Mouse (Mus musculus) layer of hippocampus, adult 9-10 months (tissue): Measurements from ENCODE around the gene Klf14.

Experiments
- DNase-seq: peaks from one replicate; pipeline ENCODE4 v3.0.0; 2022; ENCODE audit warnings: low spot score

Klf14 gene

DNA sequence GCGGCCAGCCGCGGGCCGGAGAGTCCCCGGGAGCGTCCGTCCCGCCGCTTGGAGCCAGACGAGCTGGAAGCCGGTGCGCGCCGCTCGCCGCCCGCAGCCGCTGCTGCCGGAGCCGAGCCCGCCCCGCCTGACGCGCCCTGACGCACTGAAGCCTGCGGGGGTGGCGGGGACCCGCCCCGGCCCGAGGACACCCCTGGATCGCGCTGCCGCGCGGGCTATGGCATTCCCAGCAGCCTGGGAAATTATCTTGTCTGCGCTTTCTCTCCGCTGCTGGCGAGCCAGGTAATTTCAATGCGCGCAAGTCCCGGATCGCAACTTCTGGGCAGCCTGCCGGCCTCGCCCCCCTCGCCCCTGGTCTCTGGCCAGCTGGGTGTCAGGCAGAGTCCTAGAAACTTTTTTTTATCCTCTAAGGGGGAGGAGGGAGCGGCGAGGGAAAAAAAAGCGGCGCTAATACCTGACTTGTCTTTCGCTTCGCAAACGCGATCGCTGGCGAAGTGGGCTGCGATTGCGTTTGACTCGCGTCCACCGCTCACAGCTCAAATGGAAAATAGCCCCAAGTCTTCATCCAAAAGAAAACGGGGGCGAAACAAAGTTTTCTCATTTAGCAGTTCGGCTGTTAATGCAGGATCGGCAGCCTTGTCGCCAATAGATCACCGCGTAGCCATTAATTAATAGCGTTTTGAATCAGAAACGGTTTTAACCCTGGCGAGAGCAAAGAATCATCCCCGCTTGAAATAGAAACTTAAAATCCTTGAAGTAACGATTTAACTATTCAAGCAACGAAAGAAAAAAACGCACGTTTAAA, at the start of gene Klf14:
Gene Klf14, minus strand, starts transcription at position 343 of the 805 bp plus-strand sequence.
- no peak for DNase-seq

DNA sequence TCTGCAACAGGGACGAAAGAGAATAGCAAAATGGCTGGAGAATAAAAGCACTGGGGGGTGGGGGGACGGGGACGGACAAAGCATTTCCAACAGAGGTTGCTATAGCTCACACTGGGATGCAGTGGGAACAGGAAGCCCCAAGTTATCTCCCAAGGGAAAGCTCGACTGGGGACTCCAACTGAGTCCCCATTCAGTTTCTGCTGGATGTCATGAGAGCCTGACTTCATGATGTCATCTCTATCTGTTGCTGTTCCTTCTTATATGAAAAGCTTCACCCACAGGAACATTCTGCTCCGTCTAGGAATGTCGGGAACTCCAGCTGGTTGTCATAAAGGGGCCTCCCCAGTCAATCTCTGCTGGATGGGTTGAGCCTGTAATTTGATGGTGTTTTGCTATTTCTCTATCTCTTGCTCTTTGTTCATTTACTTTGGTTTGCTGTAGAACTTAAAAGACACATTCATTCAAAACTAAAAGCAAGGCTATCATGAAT, 47.3 kb upstream of the Klf14 start:
- no peak for DNase-seq

DNA sequence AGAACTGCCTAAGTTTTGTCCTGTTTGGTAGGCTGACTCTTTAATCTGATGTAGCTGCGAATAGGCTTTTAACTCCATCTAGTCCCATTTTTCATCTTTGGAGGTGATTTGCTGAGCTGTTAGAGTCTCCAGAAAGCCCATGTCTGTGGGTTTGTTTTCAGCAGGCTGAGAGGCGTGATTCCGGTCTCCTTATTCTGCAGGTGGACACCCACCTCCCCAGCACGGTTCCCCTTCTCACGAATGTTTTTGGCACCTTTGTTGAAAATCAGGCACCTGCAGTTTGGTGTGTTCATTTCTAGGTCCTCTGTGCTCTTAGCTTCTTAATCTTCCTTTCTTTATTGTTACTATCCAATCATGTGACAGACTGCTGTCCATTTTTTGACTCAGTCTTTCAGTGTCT, 27.5 kb upstream of the Klf14 start:
- DNase-seq: no peak

DNA sequence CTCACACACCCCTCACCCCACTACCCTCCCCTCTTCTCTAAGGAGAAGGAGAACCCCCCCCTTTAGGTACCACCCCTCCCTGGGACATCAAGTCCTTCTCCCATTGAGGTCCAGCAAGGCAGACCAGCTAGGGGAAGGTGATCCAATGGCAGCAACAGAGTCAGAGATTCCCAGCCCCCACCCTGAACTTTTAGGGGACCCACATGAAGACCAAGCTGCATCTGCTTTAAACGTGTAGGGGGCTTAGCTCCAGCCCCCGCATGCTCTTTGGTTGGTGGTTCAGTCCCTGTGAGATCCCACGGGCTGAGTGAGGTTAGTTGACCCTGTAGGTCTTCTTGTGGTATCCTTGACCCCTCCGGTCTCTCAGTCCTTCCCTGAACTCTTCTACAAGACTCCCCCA, 24.1 kb upstream of the Klf14 start:
- DNase-seq: no peak

DNA sequence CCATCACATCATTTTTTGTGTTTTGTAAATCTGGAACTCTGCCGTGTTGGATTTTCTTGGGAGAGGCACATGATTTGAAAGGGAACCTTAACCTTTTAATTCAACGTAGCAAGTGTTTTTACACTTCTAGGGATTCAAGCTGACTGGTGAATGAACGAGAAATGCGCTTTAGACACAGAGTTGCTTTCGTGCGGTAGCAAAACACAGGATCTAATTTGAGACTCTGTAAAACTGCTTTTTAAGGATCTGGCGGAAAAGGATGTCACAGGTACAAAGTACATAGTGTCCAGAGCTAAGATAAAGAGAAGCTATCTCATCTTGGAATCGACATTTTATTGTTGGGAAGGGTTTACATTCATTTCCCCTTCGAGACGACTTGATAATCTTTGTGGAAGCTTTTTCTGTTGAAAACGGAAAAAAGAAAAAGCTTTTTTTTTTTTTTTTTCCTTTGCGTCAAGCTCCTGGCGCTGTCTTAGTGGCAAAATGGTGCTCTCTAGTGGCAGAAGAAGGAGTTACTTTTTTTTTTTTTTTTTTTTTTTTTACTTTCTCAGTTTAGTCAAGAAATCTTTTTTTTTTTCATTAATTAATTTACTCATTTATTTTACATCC, 23.6 kb upstream of the Klf14 start:
- no peak for DNase-seq

DNA sequence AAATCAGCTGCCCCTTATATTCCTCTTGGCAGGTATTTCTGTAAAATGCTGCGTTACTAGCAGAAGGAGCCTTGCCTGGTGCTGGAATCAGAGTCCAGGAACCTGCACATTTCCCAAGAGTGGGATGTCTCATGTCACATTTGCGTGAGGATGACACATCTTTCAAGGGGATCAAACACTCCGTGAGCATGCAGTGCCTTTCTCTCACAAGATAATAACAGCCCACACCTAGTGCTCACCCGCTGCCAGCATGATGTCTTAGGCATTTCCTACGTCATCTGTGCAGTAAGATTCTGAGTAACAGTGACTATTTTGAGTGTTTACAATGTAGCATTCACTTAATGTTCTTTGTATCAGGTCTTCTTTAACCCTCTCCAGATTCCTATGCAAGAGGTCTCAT, 22.5 kb upstream of the Klf14 start:
- no peak for DNase-seq

DNA sequence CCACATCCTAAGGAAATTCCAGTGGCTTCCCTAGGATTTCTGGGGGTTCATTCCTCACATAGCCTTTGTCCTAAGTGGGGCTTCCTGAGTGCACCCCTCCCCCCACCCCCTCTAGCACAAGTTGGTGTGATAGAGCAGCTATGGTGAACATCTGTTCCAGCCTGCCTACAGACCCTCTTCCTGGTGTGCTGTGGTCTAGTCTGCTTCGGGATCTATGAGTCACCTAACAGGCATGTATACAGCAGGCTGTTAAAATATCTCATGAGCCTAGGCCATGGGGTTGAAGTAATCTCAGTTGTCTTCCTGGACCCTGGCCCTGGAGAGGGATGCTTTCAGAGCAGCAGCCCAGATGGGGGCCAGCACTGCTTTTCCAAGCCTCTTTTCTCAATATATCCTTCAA, 19.7 kb upstream of the Klf14 start:
- no peak for DNase-seq

DNA sequence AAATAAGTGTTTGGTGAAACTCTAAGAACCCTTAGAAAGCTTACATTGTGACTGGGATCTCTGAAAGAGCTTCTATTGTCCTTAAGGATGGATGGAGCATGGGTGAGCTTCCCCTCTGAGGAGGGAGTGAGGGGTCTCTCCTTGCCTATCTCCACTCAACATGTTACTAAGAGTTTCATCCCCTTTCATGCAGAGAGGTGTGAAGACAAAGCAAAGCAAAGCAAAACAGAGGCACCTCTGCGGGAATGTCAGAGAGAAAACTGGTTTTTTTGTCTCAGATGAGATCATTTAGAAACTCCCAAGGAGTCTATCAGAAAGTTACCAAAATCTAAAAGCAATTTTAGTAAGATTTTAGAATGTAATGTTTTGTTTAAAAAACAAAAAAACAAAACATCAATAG, 13.2 kb upstream of the Klf14 start:
- no peak for DNase-seq

DNA sequence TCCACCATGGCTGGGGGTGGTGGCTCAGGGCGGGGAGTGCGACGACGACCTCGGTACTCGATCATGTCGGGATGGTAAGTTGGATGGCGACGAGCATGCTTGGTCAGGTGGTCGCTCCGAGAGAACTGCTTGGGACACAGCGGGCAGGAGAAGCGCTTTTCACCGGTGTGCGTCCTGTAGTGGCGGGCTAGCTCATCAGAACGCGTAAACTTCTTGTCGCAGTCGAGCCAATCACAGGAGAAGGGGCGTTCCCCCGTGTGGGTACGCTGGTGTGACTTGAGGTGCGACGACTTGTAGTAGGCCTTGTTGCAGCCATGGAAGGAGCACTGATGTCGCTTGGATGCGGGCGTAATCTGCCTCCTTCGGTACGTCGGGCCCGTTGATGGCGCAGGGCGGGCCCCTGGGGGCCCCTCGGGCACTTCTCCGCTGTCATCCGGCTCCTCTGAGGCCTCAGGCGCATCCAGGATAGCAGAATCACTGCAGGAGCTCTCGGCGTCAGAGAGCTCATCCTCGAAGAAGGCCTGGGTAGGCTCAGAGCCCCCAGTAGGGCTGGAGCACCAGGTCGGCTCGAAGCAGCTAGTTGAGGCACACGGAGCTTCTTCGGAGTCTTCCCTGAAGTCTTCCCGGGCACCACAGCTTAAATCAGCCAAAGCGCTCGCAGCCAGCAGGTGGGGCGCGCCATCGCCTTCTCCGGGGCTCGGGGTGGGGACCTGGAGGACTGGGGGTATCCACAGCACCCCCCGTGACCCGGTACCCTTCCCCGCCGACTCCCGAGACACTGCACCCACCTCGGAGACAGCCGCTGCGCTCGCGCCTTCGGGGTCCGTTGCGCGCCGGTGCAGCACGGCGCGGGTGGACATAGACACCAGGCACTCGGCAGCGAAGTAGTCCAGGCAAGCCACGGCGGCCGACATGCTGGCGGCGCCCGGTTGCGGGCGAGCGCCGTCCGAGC, 818 bp downstream of the Klf14 start:
- no peak for DNase-seq

DNA sequence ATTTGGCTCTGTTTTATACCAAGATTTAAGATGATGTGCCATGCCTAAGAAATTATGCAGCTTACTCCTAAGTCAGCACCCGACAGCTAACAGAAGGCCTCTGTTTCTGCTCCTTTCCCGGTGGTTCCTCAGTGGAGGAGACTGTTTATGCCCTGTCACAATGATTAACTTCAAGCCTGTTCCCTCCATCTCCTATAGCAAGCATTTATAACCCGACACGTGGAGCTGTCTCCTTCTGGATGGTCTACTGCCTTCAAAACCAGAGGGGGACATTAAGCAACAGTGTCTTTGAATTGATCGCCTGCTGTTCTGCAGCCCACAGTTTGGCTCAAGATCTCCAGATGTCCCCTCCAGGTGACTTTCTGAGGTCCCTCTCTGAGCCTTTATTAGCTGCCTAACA, 19.6 kb downstream of the Klf14 start:
- no peak for DNase-seq

DNA sequence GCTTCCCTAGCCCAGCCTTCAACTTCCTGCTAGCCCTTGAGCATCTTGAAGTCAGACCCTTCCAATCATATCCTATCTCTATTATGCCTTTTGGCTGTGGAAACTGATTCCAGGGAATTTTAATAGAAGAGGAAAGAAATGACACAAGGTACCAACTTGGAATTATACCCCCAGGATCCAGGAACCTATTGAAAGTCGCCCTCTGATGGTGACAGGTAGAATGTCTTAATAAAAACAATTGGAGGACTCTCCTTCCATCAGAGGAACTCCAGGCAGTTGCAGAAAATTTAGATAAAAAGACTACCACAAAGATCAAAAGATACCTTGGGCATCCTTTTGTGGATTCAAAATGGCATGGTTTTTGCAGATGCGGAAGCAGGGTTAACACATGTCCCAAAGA, 36.1 kb downstream of the Klf14 start:
- no peak for DNase-seq

DNA sequence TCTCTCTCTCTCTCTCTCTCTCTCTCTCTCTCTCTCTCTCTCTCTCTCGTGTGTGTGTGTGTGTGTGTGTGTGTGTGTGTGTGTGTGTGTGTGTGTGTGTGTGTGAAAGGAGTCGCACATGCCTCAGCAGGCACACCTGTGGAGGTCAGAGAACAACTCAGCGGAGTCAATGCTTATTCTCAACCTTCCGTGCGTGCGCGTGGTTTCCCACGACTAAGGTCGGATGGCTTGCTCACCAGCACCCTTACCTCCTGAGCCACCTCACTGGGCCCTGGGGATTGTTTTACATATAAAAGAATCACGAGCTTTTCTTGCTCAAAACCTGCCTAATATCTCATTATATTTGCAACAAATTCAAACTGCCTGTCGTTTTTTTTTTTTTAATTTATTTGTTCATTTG, 37.1 kb downstream of the Klf14 start:
- no peak for DNase-seq

DNA sequence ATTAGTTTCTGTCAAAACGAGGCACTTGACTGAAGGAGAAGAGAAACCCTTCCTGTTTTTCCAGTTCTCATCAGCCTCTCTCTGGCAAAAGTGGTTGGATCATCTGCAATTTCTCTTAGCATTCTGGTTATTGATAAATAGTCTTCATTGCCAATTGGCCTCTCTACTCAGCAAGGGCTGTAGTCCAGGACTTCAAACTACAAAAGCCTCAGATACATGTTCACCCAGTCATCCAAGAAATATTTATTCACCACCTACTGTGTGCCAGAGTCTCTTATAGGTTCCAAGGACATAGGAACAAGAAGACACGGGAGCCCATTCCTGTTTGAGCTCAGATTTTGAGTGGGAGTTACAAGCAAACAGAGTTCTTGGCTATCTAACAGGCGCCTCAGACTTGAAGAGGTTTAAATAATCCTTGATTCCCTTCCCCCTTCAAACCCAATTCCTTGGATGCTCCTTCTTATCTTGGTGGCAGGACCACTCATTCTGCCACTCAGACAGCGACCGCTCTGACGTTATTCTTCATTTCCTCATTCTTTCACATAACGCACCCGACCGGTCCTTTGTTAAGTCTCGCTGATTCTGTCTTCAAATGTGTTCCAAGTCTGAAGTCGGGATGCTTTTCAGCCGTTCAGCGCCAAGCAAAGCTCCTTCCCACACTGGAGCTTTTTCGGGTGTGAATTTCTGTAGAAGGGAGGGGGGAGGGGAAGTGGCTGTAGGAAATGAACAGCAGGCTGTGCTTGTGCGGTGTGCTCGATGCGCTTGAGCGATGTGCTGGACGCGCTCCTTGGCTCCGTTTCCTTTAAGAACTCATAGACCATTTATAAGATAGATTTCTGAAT, 37.8 kb downstream of the Klf14 start:
- DNase-seq: peak; percentile 8

DNA sequence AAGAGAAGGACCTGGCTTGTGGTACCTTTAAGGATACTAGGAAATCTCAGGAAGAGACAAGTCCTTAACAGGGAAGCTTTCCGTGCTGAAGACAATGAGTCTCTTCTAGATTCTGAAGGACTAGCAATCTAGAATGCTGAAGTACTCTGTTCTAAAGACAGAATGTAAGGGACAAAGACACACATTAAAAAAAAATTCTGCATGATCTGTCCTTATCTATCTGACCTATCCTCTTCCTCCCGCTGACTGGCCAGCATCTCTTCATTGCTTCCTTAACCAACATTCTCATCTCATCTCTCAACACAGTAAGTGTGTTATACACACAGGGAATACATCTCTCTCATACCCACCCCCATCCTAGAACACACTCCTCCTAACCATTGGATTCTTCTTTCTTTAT, 43.4 kb downstream of the Klf14 start, which contains the start of gene Tsga13:
Gene Tsga13, minus strand, starts transcription at position 101 of the 400 bp plus-strand sequence.
- DNase-seq: no peak

DNA sequence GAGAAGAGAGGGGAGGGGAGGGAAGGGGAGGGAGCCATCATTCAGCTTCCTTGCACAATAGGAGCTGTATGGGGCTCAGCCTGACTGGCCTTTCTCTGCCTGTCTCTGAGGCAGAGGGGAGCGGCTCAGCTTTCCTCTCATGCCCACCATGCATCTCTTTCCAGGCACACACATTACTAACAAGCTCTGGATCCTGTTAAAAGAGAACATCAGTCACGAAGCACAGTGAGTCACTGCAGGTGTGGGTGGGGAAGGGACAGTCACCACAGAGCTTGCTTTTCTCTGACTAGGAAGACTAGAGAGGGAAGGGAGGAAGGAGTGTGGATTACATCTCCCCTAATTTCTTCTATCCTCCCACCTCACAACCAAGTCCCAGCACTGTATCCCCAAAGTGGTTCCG, 50.9 kb downstream of the Klf14 start:
- no peak for DNase-seq
